Mouse (Mus musculus): Measurements from ENCODE around the gene Zfp433. TPM values are rescaled to one million over a fixed set of nuclear protein-coding genes. Genes with fewer than 3 reads are reported as not detected.
"Not testable (repeated sequence)": the region's sequence is repeated elsewhere in the genome, so short reads cannot be mapped to it uniquely, and the experiment has no call there.

Zfp433 gene
- polyA plus RNA-seq (2017; shearing (Covaris generic)), result 10 to 100 TPM; 18.0 to 19.1 TPM

GRCm38 (mm10) chr10:81704531-81705301 is at the start of gene Zfp433:
Zfp433 (plus strand) TSS chr10:81704825.
- peak; percentile 98 for ATAC-seq

GRCm38 (mm10) chr10:81655178-81655577 is 49.4 kb upstream of the Zfp433 start:
- ATAC-seq, result no peak

- ATAC-seq, result no peak
These were observed 48.5 kb upstream of the Zfp433 start for GRCm38 (mm10) chr10:81656174-81656573.

- ATAC-seq, result not testable (repeated sequence)
These were observed 17.5 kb upstream of the Zfp433 start for GRCm38 (mm10) chr10:81687114-81687513.

- ATAC-seq, result peak; percentile 96
These were observed 66.1 kb downstream of the Zfp433 start, which contains the start of gene Gm3055 for GRCm38 (mm10) chr10:81770506-81771403. Gm3055 (minus strand) TSS chr10:81771161.

GRCm38 (mm10) chr10:81771404-81771777 is 66.8 kb downstream of the Zfp433 start:
- not testable (repeated sequence) for ATAC-seq

Other genes with a start within 250 kb of the Zfp433 start
- gene Nfic, start 249.2 kb upstream of the Zfp433 start, polyA plus RNA-seq (2017; shearing (Covaris generic)), result 10 to 100 TPM; 14.2 to 19.2 TPM
- 1 to 10 TPM in 1 of 2 experiments, under 1 TPM in 1; 0.53 to 1.1 TPM for gene Celf5, start 222.1 kb upstream of the Zfp433 start, polyA plus RNA-seq (2017; shearing (Covaris generic))
- gene Ncln, start 208.4 kb upstream of the Zfp433 start, polyA plus RNA-seq (2017; shearing (Covaris generic)), result 10 to 100 TPM; 41.9 to 63.2 TPM
- 10 to 100 TPM; 53.2 to 76.8 TPM for gene S1pr4, start 204.7 kb upstream of the Zfp433 start, polyA plus RNA-seq (2017; shearing (Covaris generic))
- gene Gna15, start 180.6 kb upstream of the Zfp433 start, polyA plus RNA-seq (2017; shearing (Covaris generic)), result 10 to 100 TPM; 28.5 to 31.9 TPM
- gene Gna11, start 159.6 kb upstream of the Zfp433 start, polyA plus RNA-seq (2017; shearing (Covaris generic)), result 10 to 100 TPM; 28.5 to 42.5 TPM
- gene Aes, start 145.3 kb upstream of the Zfp433 start, polyA plus RNA-seq (2017; shearing (Covaris generic)), result 100 to 1,000 TPM; 103 to 139 TPM
- gene Tle2, start 130.3 kb upstream of the Zfp433 start, polyA plus RNA-seq (2017; shearing (Covaris generic)), result under 1 TPM in 1 of 2 experiments, not detected in 1; 0.78 TPM
- gene Tle6, start 103.8 kb upstream of the Zfp433 start, polyA plus RNA-seq (2017; shearing (Covaris generic)), result 1 to 10 TPM in 1 of 2 experiments, not detected in 1; 2.8 TPM
- gene BC025920, start 98.6 kb upstream of the Zfp433 start, polyA plus RNA-seq (2017; shearing (Covaris generic)), result 1 to 10 TPM; 3.6 to 3.8 TPM
- gene Sirt6, start 77.0 kb upstream of the Zfp433 start, polyA plus RNA-seq (2017; shearing (Covaris generic)), result 10 to 100 TPM; 24.1 to 26.8 TPM
- gene Ankrd24, start 76.3 kb upstream of the Zfp433 start, polyA plus RNA-seq (2017; shearing (Covaris generic)), result 1 to 10 TPM; 1.2 to 3.8 TPM
- gene Gm10778, start 55.8 kb upstream of the Zfp433 start, polyA plus RNA-seq (2017; shearing (Covaris generic)), result 1 to 10 TPM; 7.1 to 7.5 TPM
- gene Gm3055, start 66.3 kb downstream of the Zfp433 start, polyA plus RNA-seq (2017; shearing (Covaris generic)), result 1 to 10 TPM; 8.6 to 9.7 TPM
- 1 to 10 TPM; 4.5 to 5.6 TPM for gene Gm4767, start 107.4 kb downstream of the Zfp433 start, polyA plus RNA-seq (2017; shearing (Covaris generic))
- gene Gm32687, start 159.1 kb downstream of the Zfp433 start, polyA plus RNA-seq (2017; shearing (Covaris generic)), result 10 to 100 TPM; 10.5 to 12.7 TPM
- 1 to 10 TPM; 1.1 to 2.0 TPM for gene Zfp781, start 225.7 kb downstream of the Zfp433 start, polyA plus RNA-seq (2017; shearing (Covaris generic))

Measured in CD4-positive, CD25-positive, alpha-beta regulatory T cell, adult 4 months (primary cell).